Mouse (Mus musculus): ENCODE measurements around the gene Ssh1. TPM values are rescaled to one million over a fixed set of nuclear protein-coding genes. Genes with fewer than 3 reads are reported as not detected.

Gene Ssh1
- polyA plus RNA-seq (2016; fragmentation: Nextera tagmentation; extraction: Ambion mirVana): 19.0 and 19.9 TPM in 2 replicates

- no peaks in the 10 kb centered on the region for H3K27me3 ChIP-seq
- peak within 1 kb of the TSS; percentile 75 for H3K4me2 ChIP-seq
- ATAC-seq (ENCODE audit: low FRiP score): peak; percentile 87
- H3K9me3 ChIP-seq: no peaks in the 10 kb centered on the region
- peaks cover 7% of the 10 kb centered on the region; the same call in 1 of the 2 replicates for H3K36me3 ChIP-seq (replicated peaks)
- peak within 1 kb of the TSS; percentile 82 for H3K4me3 ChIP-seq (replicated peaks)
- H3K9ac ChIP-seq: peak within 1 kb of the TSS; percentile 91
- WGBS: 2% methylated on average over 60 of the region's 83 CpGs
- H3K27ac ChIP-seq: peak within 1 kb of the TSS; percentile 87
- H3K4me1 ChIP-seq: peaks cover 31% of the 10 kb centered on the region
Observed at GRCm38 (mm10) chr5:113993487-113994465, at the start of gene Ssh1. Gene Ssh1, minus strand, starts transcription at chr5:113993894.

GRCm38 (mm10) chr5:114041327-114041930 is 47.7 kb upstream of the Ssh1 start:
- H3K36me3 ChIP-seq (replicated peaks): peaks cover 3% of the 10 kb centered on the region; the same call in 1 of the 2 replicates
- H3K4me3 ChIP-seq (replicated peaks): no peak overlapping the region
- H3K27me3 ChIP-seq: 0 out of 2 replicates have a peak, but pooled peaks cover 8% of the 10 kb centered on the region
- H3K4me2 ChIP-seq: peak overlapping the region; percentile 24; the same call in 1 of the 2 replicates
- ATAC-seq (ENCODE audit: low FRiP score): no peak
- no peaks in the 10 kb centered on the region for H3K9me3 ChIP-seq
- peaks cover 15% of the 10 kb centered on the region for H3K4me1 ChIP-seq
- H3K9ac ChIP-seq: no peak overlapping the region
- 23% methylated on average over 15 of the region's 15 CpGs for WGBS
- H3K27ac ChIP-seq: no peak overlapping the region

GRCm38 (mm10) chr5:114040911-114041310 is 47.2 kb upstream of the Ssh1 start:
- 0 out of 2 replicates have a peak overlapping the region, but pooled peaks have one; percentile 8 for H3K27ac ChIP-seq
- no peaks in the 10 kb centered on the region for H3K9me3 ChIP-seq
- no peak overlapping the region for H3K4me2 ChIP-seq
- no peak for ATAC-seq (ENCODE audit: low FRiP score)
- no peak overlapping the region for H3K4me3 ChIP-seq (replicated peaks)
- no peak overlapping the region for H3K9ac ChIP-seq
- H3K4me1 ChIP-seq: peaks cover 15% of the 10 kb centered on the region
- 59% methylated on average over 1 of the region's 1 CpGs for WGBS
- H3K36me3 ChIP-seq (replicated peaks): peaks cover 3% of the 10 kb centered on the region; the same call in 1 of the 2 replicates
- H3K27me3 ChIP-seq: 0 out of 2 replicates have a peak, but pooled peaks cover 8% of the 10 kb centered on the region

GRCm38 (mm10) chr5:114040508-114040907 is 46.8 kb upstream of the Ssh1 start:
- no peak overlapping the region for H3K9ac ChIP-seq
- H3K36me3 ChIP-seq (replicated peaks): peaks cover 3% of the 10 kb centered on the region; the same call in 1 of the 2 replicates
- ATAC-seq (ENCODE audit: low FRiP score): no peak
- H3K4me3 ChIP-seq (replicated peaks): no peak overlapping the region
- no peak overlapping the region for H3K4me2 ChIP-seq
- H3K4me1 ChIP-seq: peaks cover 19% of the 10 kb centered on the region
- H3K9me3 ChIP-seq: no peaks in the 10 kb centered on the region
- WGBS: 6% methylated on average over 7 of the region's 8 CpGs
- 0 out of 2 replicates have a peak, but pooled peaks cover 8% of the 10 kb centered on the region for H3K27me3 ChIP-seq
- H3K27ac ChIP-seq: 0 out of 2 replicates have a peak overlapping the region, but pooled peaks have one; percentile 8

GRCm38 (mm10) chr5:114035111-114035510 is 41.4 kb upstream of the Ssh1 start:
- WGBS: 49% methylated on average over 10 of the region's 10 CpGs
- H3K9ac ChIP-seq: no peak overlapping the region
- 0 out of 2 replicates have a peak, but pooled peaks cover 4% of the 10 kb centered on the region for H3K27me3 ChIP-seq
- no peak for ATAC-seq (ENCODE audit: low FRiP score)
- peaks cover 6% of the 10 kb centered on the region for H3K4me1 ChIP-seq
- no peak overlapping the region for H3K4me3 ChIP-seq (replicated peaks)
- no peaks in the 10 kb centered on the region; the same call in none of the 2 replicates for H3K36me3 ChIP-seq (replicated peaks)
- H3K4me2 ChIP-seq: no peak overlapping the region
- no peak overlapping the region for H3K27ac ChIP-seq
- no peaks in the 10 kb centered on the region for H3K9me3 ChIP-seq

GRCm38 (mm10) chr5:114034393-114034792 is 40.7 kb upstream of the Ssh1 start:
- Histone ChIP-seq H3K4me3 (replicated peaks) (no peak overlapping the region), H3K27me3 (0 out of 2 replicates have a peak, but pooled peaks cover 4% of the 10 kb centered on the region), H3K4me2 (no peak overlapping the region), H3K9me3 (no peaks in the 10 kb centered on the region), H3K4me1 (peaks cover 9% of the 10 kb centered on the region), H3K9ac (no peak overlapping the region), H3K27ac (no peak overlapping the region), H3K36me3 (replicated peaks) (no peaks in the 10 kb centered on the region; the same call in none of the 2 replicates)
- 89% methylated on average over 7 of the region's 7 CpGs for WGBS
- ATAC-seq (ENCODE audit: low FRiP score): no peak

GRCm38 (mm10) chr5:114032161-114032763 is 38.6 kb upstream of the Ssh1 start:
- Histone ChIP-seq H3K9me3 (no peaks in the 10 kb centered on the region), H3K9ac (no peak overlapping the region), H3K4me1 (peaks cover 9% of the 10 kb centered on the region), H3K36me3 (replicated peaks) (peaks cover 3% of the 10 kb centered on the region), H3K27ac (no peak overlapping the region), H3K4me3 (replicated peaks) (no peak overlapping the region), H3K27me3 (no peaks in the 10 kb centered on the region), H3K4me2 (no peak overlapping the region)
- ATAC-seq (ENCODE audit: low FRiP score): no peak
- WGBS: 89% methylated on average over 3 of the region's 3 CpGs

- Histone ChIP-seq H3K4me1 (peaks cover 6% of the 10 kb centered on the region), H3K9me3 (no peaks in the 10 kb centered on the region), H3K36me3 (replicated peaks) (peaks cover 3% of the 10 kb centered on the region), H3K27ac (no peak overlapping the region), H3K4me3 (replicated peaks) (no peak overlapping the region), H3K4me2 (no peak overlapping the region), H3K9ac (no peak overlapping the region), H3K27me3 (no peaks in the 10 kb centered on the region)
- no peak for ATAC-seq (ENCODE audit: low FRiP score)
- WGBS: 93% methylated on average over 12 of the region's 12 CpGs
Observed at GRCm38 (mm10) chr5:114030652-114031051, 37.0 kb upstream of the Ssh1 start.

- peaks cover 3% of the 10 kb centered on the region for H3K36me3 ChIP-seq (replicated peaks)
- H3K27me3 ChIP-seq: no peaks in the 10 kb centered on the region
- H3K4me3 ChIP-seq (replicated peaks): no peak overlapping the region
- no peak overlapping the region for H3K4me2 ChIP-seq
- no peaks in the 10 kb centered on the region for H3K9me3 ChIP-seq
- no peak for ATAC-seq (ENCODE audit: low FRiP score)
- H3K4me1 ChIP-seq: peaks cover 8% of the 10 kb centered on the region
- H3K9ac ChIP-seq: no peak overlapping the region
- H3K27ac ChIP-seq: no peak overlapping the region
- WGBS: 84% methylated on average over 12 of the region's 12 CpGs
Observed at GRCm38 (mm10) chr5:114028111-114028510, 34.4 kb upstream of the Ssh1 start.

- 91% methylated on average over 12 of the region's 12 CpGs for WGBS
- no peaks in the 10 kb centered on the region for H3K27me3 ChIP-seq
Observed at GRCm38 (mm10) chr5:114027217-114027944, 33.7 kb upstream of the Ssh1 start.

GRCm38 (mm10) chr5:114024885-114025284 is 31.2 kb upstream of the Ssh1 start:
- H3K4me3 ChIP-seq (replicated peaks): no peak overlapping the region
- peak; percentile 49; the same call in 1 of the 2 replicates for ATAC-seq (ENCODE audit: low FRiP score)
- H3K9ac ChIP-seq: no peak overlapping the region

More at GRCm38 (mm10) chr5:114027217-114027944, 33.7 kb upstream of the Ssh1 start:
- no peak for ATAC-seq (ENCODE audit: low FRiP score)
- Histone ChIP-seq H3K4me1 (peaks cover 8% of the 10 kb centered on the region), H3K9me3 (no peaks in the 10 kb centered on the region), H3K4me3 (replicated peaks) (no peak overlapping the region), H3K27ac (no peak overlapping the region), H3K9ac (no peak overlapping the region), H3K4me2 (no peak overlapping the region), H3K36me3 (replicated peaks) (peaks cover 3% of the 10 kb centered on the region)

More at GRCm38 (mm10) chr5:114024885-114025284, 31.2 kb upstream of the Ssh1 start:
- 14% methylated on average over 9 of the region's 10 CpGs for WGBS
- Histone ChIP-seq H3K9me3 (no peaks in the 10 kb centered on the region), H3K4me1 (peaks cover 4% of the 10 kb centered on the region; the same call in 1 of the 2 replicates), H3K4me2 (peak overlapping the region; percentile 17; the same call in 1 of the 2 replicates), H3K27ac (no peak overlapping the region), H3K36me3 (replicated peaks) (0 out of 2 replicates have a peak, but pooled peaks cover 3% of the 10 kb centered on the region), H3K27me3 (no peaks in the 10 kb centered on the region)

Measured in forebrain, embryonic 12.5 days (tissue).